ENCODE assay signal across 15 mouse cellular contexts in the genomic region with DNA sequence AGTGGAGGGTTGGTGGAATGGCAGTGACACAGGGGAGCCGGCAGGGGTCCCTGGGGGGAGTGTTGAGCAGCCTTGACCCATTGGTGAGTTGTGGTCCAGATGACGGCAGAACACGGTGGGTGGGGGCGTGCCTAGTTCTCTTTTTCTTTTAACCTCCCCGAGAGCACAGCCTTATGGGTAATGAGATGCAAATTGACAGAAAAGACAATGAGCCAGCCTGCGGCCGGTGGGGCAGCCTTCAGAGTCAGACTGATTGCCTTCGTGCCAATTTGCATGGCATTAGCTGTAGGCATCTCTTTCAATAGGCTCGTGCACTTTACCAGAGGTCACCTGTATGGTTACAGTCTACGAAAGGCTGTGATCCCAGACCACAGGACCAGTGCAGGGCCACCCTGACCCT. TPM values are rescaled to one million over a fixed set of nuclear protein-coding genes. Genes with fewer than 3 reads are reported as not detected.
DNase-seq lines count a peak whose midpoint lies in the region; ATAC-seq and TF ChIP-seq lines count a peak whose summit lies in the region.
"Had no signal": no experiment of that assay in that cellular context is flagged by ENCODE, and none has a peak within 500 bp of the region (broad histone marks: within the 10 kb centered on the region; RNA-seq: fewer than 3 reads in every experiment).

No protein-coding gene starts in this region.

- peaks cover 0 to 3% of the 10 kb centered on the region in 2 experiments; a peak in 2 of 4 replicates for H3K4me1 ChIP-seq in CH12.LX (ENCODE audit: control insufficient read depth in 1 of 2, insufficient read depth in 2 of 2)
- H3K4me1 ChIP-seq in forebrain, embryonic 16.5 days (replicated peaks; ENCODE audit: control insufficient read depth, insufficient read depth, low read length): peaks cover 35% of the 10 kb centered on the region
- H3K4me1 ChIP-seq: heart, embryonic 15.5 days had no signal

- no peaks in the 10 kb centered on the region for H3K79me2 ChIP-seq in CH12.LX (replicated peaks; ENCODE audit: control insufficient read depth, extremely low read depth, insufficient read depth, poor library complexity, severe bottlenecking)

- TF ChIP-seq POLR2A in CH12.LX (IDR thresholded peaks at IDR 0.05; ENCODE audit: low read depth, low read length): no peak

- TF ChIP-seq EP300 in CH12.LX (IDR thresholded peaks at IDR 0.05; ENCODE audit: low read length): no peak

- dilution Hi-C loops in CH12.LX (cut with MboI; ENCODE audit: extremely low pct_ligation_motif_present, extremely low pct_unique_long_range_greater_than_20kb, low sequenced_read_pairs): no loop called here

- TF ChIP-seq RAD21 in CH12.LX (IDR thresholded peaks at IDR 0.05; ENCODE audit: low read depth, low read length): no peak

- 6% methylated on average over 10 of the region's 10 CpGs for WGBS in forebrain, embryonic 16.5 days

- no peaks in the 10 kb centered on the region for H3K9me3 ChIP-seq in CH12.LX (replicated peaks; ENCODE audit: low read length)
- H3K9me3 ChIP-seq in forebrain, embryonic 16.5 days (ENCODE audit: control insufficient read depth, low read length): no peaks in the 10 kb centered on the region
- H3K9me3 ChIP-seq: heart, embryonic 15.5 days; limb, embryonic 13.5 days had no signal

- H3K27me3 ChIP-seq in CH12.LX (replicated peaks): peaks cover 93% of the 10 kb centered on the region
- no peaks in the 10 kb centered on the region for H3K27me3 ChIP-seq in forebrain, embryonic 16.5 days (replicated peaks; ENCODE audit: control insufficient read depth, insufficient read depth, low read length)

- H3K27ac ChIP-seq in layer of hippocampus, adult 2 months: no peak overlapping the region
- no peak overlapping the region for H3K27ac ChIP-seq in CH12.LX (ENCODE audit: insufficient read depth, low read depth)
- peak overlapping the region; percentile 30 for H3K27ac ChIP-seq in forebrain, embryonic 16.5 days (ENCODE audit: low read length)
- H3K27ac ChIP-seq: gastrocnemius, adult 2 months; heart, embryonic 15.5 days; kidney, postnatal 0 days; limb, embryonic 13.5 days; liver, embryonic 14.5 days had no signal

- no peak for DNase-seq in layer of hippocampus, adult 2 months (ENCODE audit: low spot score in 2 of 2)
- DNase-seq in layer of hippocampus, adult 18-20 months (ENCODE audit: low spot score in 2 of 2): no peak
- DNase-seq in CH12.LX (ENCODE audit: extremely low read depth): peak; percentile 18
- peak; percentile 83 for DNase-seq in R1 (ENCODE audit: low read depth, low spot score)
- DNase-seq in urinary bladder, postnatal 36 days (ENCODE audit: low spot score in 2 of 2): no peak
- no peak for DNase-seq in kidney, postnatal 10 days
- DNase-seq: right cerebral cortex, postnatal 14 days had no signal

- H3K4me3 ChIP-seq in layer of hippocampus, adult 2 months: no peak overlapping the region
- H3K4me3 ChIP-seq in CH12.LX (replicated peaks in 1 of 3; ENCODE audit: low read depth in 2 of 3, low read length in 2 of 3, poor library complexity in 1 of 3): no peak overlapping the region
- no peak overlapping the region for H3K4me3 ChIP-seq in forebrain, embryonic 16.5 days (replicated peaks; ENCODE audit: low read length)
- H3K4me3 ChIP-seq: gastrocnemius, adult 2 months; heart, embryonic 15.5 days; limb, embryonic 13.5 days had no signal

- in situ Hi-C loops in CH12.LX (cut with MboI; ENCODE audit: low pct_ligation_motif_present, low pct_unique_long_range_greater_than_20kb, low sequenced_read_pairs): loop anchor here (25.0 kb wide), 1 partner anchor 549 kb away; no protein-coding TSS in a partner anchor

- H3K9ac ChIP-seq in CH12.LX (ENCODE audit: insufficient read depth, low read depth): no peak overlapping the region
- no peak overlapping the region for H3K9ac ChIP-seq in forebrain, embryonic 16.5 days (replicated peaks; ENCODE audit: low read depth, low read length)
- H3K9ac ChIP-seq: heart, embryonic 15.5 days; limb, embryonic 13.5 days; liver, embryonic 14.5 days had no signal

- H3K36me3 ChIP-seq in CH12.LX (replicated peaks in 1 of 2; ENCODE audit: control insufficient read depth in 1 of 2, insufficient read depth in 1 of 2, low read length in 1 of 2): no peaks in the 10 kb centered on the region
- no peaks in the 10 kb centered on the region for H3K36me3 ChIP-seq in forebrain, embryonic 16.5 days (ENCODE audit: control insufficient read depth, insufficient read depth)
- H3K36me3 ChIP-seq: heart, embryonic 15.5 days; limb, embryonic 13.5 days had no signal

- H3K4me2 ChIP-seq in CH12.LX (ENCODE audit: insufficient read depth, low read depth, poor library complexity, severe bottlenecking): peak overlapping the region; percentile 24; the same call in 1 of the 2 replicates
- H3K4me2 ChIP-seq in forebrain, embryonic 16.5 days (ENCODE audit: low read length): no peak overlapping the region
- H3K4me2 ChIP-seq: heart, embryonic 15.5 days; limb, embryonic 13.5 days had no signal

- TF ChIP-seq CTCF in layer of hippocampus, adult 2 months (conservative IDR thresholded peaks at IDR 0.05): peak; percentile 9; the same call in 1 of the 2 replicates
- TF ChIP-seq CTCF in CH12.LX (conservative IDR thresholded peaks at IDR 0.05 in 1 of 2, IDR thresholded peaks at IDR 0.05 in 1 of 2; ENCODE audit: low read depth in 2 of 2, low read length in 2 of 2): peak in 1 of 2 experiments; percentile 26; a peak in 1 of 4 replicates

- peak; percentile 27 for ATAC-seq in forebrain, embryonic 16.5 days
- ATAC-seq: intestine, postnatal 0 days; lung, postnatal 0 days had no signal

TF ChIP-seq in CH12.LX, 34 proteins besides CTCF, POLR2A, EP300 and RAD21:
- TF ChIP-seq ZC3H11A (IDR thresholded peaks at IDR 0.05; ENCODE audit: low read depth, low read length) (no peak), MEF2A (IDR thresholded peaks at IDR 0.05; ENCODE audit: borderline replicate concordance, low read depth, low read length) (no peak), ZMIZ1 (IDR thresholded peaks at IDR 0.05; ENCODE audit: low read depth, low read length) (no peak), SIN3A (IDR thresholded peaks at IDR 0.05; ENCODE audit: low read length) (no peak), SMC3 (IDR thresholded peaks at IDR 0.05; ENCODE audit: low read depth, low read length) (no peak), ZKSCAN1 (IDR thresholded peaks at IDR 0.05; ENCODE audit: borderline replicate concordance, low read depth, low read length) (no peak), USF2 (conservative IDR thresholded peaks at IDR 0.05; ENCODE audit: low read depth, low read length) (no peak), USF1 (IDR thresholded peaks at IDR 0.05; ENCODE audit: low read depth, low read length) (no peak), CHD2 (IDR thresholded peaks at IDR 0.05; ENCODE audit: low read length) (no peak), E2F4 (IDR thresholded peaks at IDR 0.05; ENCODE audit: insufficient replicate concordance, low read depth, low read length) (no peak), ELF1 (IDR thresholded peaks at IDR 0.05; ENCODE audit: low read depth, low read length) (no peak), POLR2AphosphoS2 (IDR thresholded peaks at IDR 0.05; ENCODE audit: low read depth, low read length) (no peak), NRF1 (IDR thresholded peaks at IDR 0.05; ENCODE audit: low read depth, low read length) (no peak), CHD1 (IDR thresholded peaks at IDR 0.05; ENCODE audit: low read depth, low read length) (no peak), MAFK (IDR thresholded peaks at IDR 0.05; ENCODE audit: insufficient replicate concordance, low read length) (no peak), HCFC1 (IDR thresholded peaks at IDR 0.05; ENCODE audit: low read depth, low read length) (no peak), RCOR1 (conservative IDR thresholded peaks at IDR 0.05; ENCODE audit: low read depth, low read length) (no peak), MAZ (IDR thresholded peaks at IDR 0.05; ENCODE audit: low read depth, low read length) (no peak), PAX5 (IDR thresholded peaks at IDR 0.05; ENCODE audit: low read length) (no peak), TCF12 (IDR thresholded peaks at IDR 0.05; ENCODE audit: low read depth, low read length) (no peak)

RNA-seq across cellular contexts. Expression of a gene that starts 47.7 kb away (rescaled TPM):
- 10 to 100 TPM; 35.8 to 41.0 TPM for total RNA-seq in layer of hippocampus, adult 2 months (2021)
- 10 to 100 TPM; 41.7 to 42.3 TPM for total RNA-seq in layer of hippocampus, adult 18-20 months (2021)
- total RNA-seq in CH12.LX (2012; rRNA removed) (17.9 TPM in 2 replicates), CH12.LX (2014; rRNA removed) (10.0 and 13.0 TPM in 2 replicates)
- polyA plus RNA-seq in CH12.LX (2012; ENCODE audit: insufficient read length, low read depth): 11.3 and 12.6 TPM in 2 replicates
- polyA plus RNA-seq in forebrain, embryonic 16.5 days (2015; fragmentation: Nextera tagmentation; extraction: Ambion mirVana): 41.9 and 44.5 TPM in 2 replicates

RNA-seq across cellular contexts. Expression of a gene that starts 55.9 kb away (rescaled TPM):
- total RNA-seq in layer of hippocampus, adult 2 months (2021): 10 to 100 TPM; 13.8 to 15.3 TPM
- 10 to 100 TPM; 15.4 to 17.2 TPM for total RNA-seq in layer of hippocampus, adult 18-20 months (2021)
- total RNA-seq in CH12.LX (2012; rRNA removed) (37.8 and 45.9 TPM in 2 replicates), CH12.LX (2014; rRNA removed) (29.2 and 35.7 TPM in 2 replicates)
- 23.6 and 23.8 TPM in 2 replicates for polyA plus RNA-seq in CH12.LX (2012; ENCODE audit: insufficient read length, low read depth)
- polyA plus RNA-seq in forebrain, embryonic 16.5 days (2015; fragmentation: Nextera tagmentation; extraction: Ambion mirVana): 35.7 and 38.5 TPM in 2 replicates

RNA-seq across cellular contexts. Expression of a gene that starts 55.9 kb away (rescaled TPM):
- 10 to 100 TPM; 44.2 to 45.2 TPM for total RNA-seq in layer of hippocampus, adult 2 months (2021)
- total RNA-seq in layer of hippocampus, adult 18-20 months (2021): 10 to 100 TPM; 40.6 to 44.5 TPM
- total RNA-seq in CH12.LX (2012; rRNA removed) (28.0 and 31.4 TPM in 2 replicates), CH12.LX (2014; rRNA removed) (16.3 and 19.4 TPM in 2 replicates)
- polyA plus RNA-seq in CH12.LX (2012; ENCODE audit: insufficient read length, low read depth): 10.8 and 12.6 TPM in 2 replicates
- 88.4 and 89.8 TPM in 2 replicates for polyA plus RNA-seq in forebrain, embryonic 16.5 days (2015; fragmentation: Nextera tagmentation; extraction: Ambion mirVana)

Comparison
In these comparisons a context has a peak if more than half of its experiments do, and no peak if none do; other contexts are left out.
1. DNase-seq: peak in CH12.LX (single experiment) and R1 (single experiment); none in layer of hippocampus, adult 2 months (0 of 2), layer of hippocampus, adult 18-20 months (0 of 2), urinary bladder, postnatal 36 days (0 of 2) and kidney, postnatal 10 days (single experiment).